Mouse (Mus musculus) liver, embryonic 15.5 days (tissue): Measurements from ENCODE around the gene Grin1. TPM values are rescaled to one million over a fixed set of nuclear protein-coding genes. Genes with fewer than 3 reads are reported as not detected.

Experiments
- ATAC-seq: fragments of 200-750 bp; cut with Nextera tagmentation; 2 replicates; pipeline ENCODE4 v1.8.0; 2017; ENCODE audit warnings: moderate number of reproducible peaks, mild to moderate bottlenecking, moderate library complexity; ENCODE audit not compliant: insufficient read depth
- H3K27ac ChIP-seq: fragments of 300-500 bp; sonication (generic); replicated peaks from 2 replicates; pipeline ENCODE4 v1.5.1; 2015; ENCODE audit warnings: mild to moderate bottlenecking, inconsistent platforms
- H3K27me3 ChIP-seq: fragments of 300-500 bp; sonication (generic); 2 replicates; pipeline ENCODE4 v1.6.1; 2015; ENCODE audit warnings: mild to moderate bottlenecking, inconsistent platforms
- H3K36me3 ChIP-seq: fragments of 300-500 bp; sonication (generic); replicated peaks from 2 replicates; pipeline ENCODE4 v1.6.1; 2015; ENCODE audit warnings: moderate library complexity, mild to moderate bottlenecking, inconsistent platforms
- H3K4me1 ChIP-seq: fragments of 300-500 bp; sonication (generic); replicated peaks from 2 replicates; pipeline ENCODE4 v1.6.1; 2015; ENCODE audit warnings: inconsistent platforms
- H3K4me2 ChIP-seq: fragments of 300-500 bp; sonication (generic); 2 replicates; pipeline ENCODE4 v1.6.1; 2015; ENCODE audit warnings: moderate library complexity, mild to moderate bottlenecking, inconsistent platforms
- H3K4me3 ChIP-seq: fragments of 300-500 bp; sonication (generic); replicated peaks from 2 replicates; pipeline ENCODE4 v1.5.1; 2015; ENCODE audit warnings: mild to moderate bottlenecking, inconsistent platforms
- H3K9ac ChIP-seq: fragments of 300-500 bp; sonication (generic); 2 replicates; pipeline ENCODE4 v1.6.1; 2015; ENCODE audit warnings: moderate library complexity, mild to moderate bottlenecking, inconsistent platforms
- H3K9me3 ChIP-seq: fragments of 300-500 bp; sonication (generic); replicated peaks from 2 replicates; pipeline ENCODE4 v1.6.1; 2016; ENCODE audit warnings: inconsistent platforms
- WGBS: fragments of 180-500 bp; shearing (Covaris S2); methylation state at CpG from one replicate; pipeline ENCODE4 v1.1.7; 2015; ENCODE audit warnings: mixed read lengths; ENCODE audit not compliant: insufficient replicate concordance; 5-methylcytosine and 5-hydroxymethylcytosine counted together
- polyA plus RNA-seq: library from polyadenylated mRNA; unstranded; fragments of >200 nt; fragmentation: Nextera tagmentation; extraction: Ambion mirVana; gene quantifications from 2 replicates; pipeline ENCODE4 v1.2.1, GENCODE M21; 2015

The Grin1 gene
- not detected in 2 replicates for polyA plus RNA-seq

DNA sequence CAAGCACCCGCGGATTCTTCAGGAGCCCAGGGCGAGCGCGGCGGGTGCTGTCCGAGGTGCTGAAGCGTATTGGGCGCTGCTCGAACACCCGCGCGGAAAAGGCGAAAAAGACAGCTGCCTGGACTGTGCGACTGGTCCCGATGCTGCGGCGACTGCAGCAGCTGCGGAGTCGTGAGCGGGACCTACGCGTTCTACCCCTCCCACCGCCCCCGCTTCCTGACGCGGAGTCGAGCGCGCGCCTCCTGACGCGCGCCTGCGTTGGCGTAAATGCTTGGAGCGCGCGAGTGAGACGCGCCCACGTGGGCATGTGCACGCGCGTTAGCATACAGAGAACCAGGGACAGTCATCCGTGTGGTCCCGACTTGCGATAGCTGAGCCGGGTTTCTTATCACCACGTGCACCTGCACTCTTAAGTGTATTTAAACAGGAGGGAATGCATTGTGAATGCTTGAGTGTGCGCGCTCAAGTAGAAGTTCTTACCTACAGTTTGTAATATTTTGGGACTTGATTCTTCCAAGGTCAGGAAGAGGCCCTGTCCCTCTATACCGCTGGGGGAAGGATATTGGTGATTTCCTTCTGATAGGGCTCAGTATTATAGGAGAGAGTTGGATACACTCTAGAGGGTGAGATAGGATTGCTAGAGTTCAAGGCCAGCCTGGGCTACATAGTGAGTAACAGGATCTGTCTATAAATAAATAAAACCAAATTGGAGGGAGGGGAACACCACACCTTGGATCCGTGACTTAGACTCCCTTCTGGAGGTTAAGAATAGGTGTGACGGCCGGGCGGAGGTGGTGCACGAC lies at the start of gene Grin1:
Gene Grin1 (minus strand): TSS at position 217 of the 803 bp plus-strand sequence.
- H3K9me3 ChIP-seq = no peaks in the 10 kb centered on the region
- 9% methylated on average over 58 of the region's 58 CpGs for WGBS
- no peak within 1 kb of the TSS for H3K27ac ChIP-seq
- H3K27me3 ChIP-seq = peaks cover 81% of the 10 kb centered on the region
- peak within 1 kb of the TSS; percentile 49 for H3K4me2 ChIP-seq
- no peaks in the 10 kb centered on the region for H3K36me3 ChIP-seq
- H3K4me3 ChIP-seq = peak within 1 kb of the TSS; percentile 25
- no peak within 1 kb of the TSS for H3K9ac ChIP-seq
- H3K4me1 ChIP-seq = peaks cover 8% of the 10 kb centered on the region
- ATAC-seq = no peak

DNA sequence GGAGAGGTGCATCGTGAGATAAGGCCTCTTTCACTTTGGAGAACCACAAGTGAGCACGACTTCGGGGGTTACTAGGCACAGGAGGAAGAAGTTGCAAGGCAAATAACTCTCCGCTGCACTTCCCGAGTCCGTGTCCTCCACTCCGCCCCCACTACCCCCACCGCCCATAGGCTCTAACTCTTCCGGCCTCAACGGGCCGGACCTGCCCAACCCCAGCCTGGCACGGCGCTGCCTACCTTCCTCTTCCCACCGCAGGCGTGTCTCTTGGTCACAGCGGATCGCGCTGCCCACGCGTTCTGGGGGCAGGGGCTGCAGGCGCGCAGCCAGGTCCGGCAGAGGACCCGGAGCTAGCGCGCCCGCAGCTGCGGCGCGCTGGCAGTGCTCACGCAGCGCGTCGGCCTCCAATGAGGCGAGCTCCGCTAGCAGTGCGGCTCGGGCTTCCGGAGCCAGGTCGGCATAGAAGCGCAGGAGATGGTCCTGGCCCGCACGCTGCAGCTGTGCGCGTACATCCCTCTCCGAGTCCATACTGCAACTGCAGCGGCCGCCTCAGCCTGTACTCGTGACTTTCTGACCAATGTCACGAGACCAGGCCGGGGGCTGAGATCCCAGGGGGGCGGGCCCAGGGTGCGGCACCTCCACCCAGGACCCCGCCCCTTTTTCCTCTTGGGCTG lies 46.2 kb upstream of the Grin1 start, which contains the start of gene Uap1l1:
Gene Uap1l1 (minus strand): TSS at position 592 of the 671 bp plus-strand sequence.
- no peaks in the 10 kb centered on the region for H3K9me3 ChIP-seq
- WGBS = under 1% methylated on average over 54 of the region's 54 CpGs
- H3K36me3 ChIP-seq = no peaks in the 10 kb centered on the region
- H3K4me3 ChIP-seq = peak within 1 kb of the TSS; percentile 66
- peak within 1 kb of the TSS; percentile 91 for H3K4me2 ChIP-seq
- peaks cover 24% of the 10 kb centered on the region for H3K27me3 ChIP-seq
- H3K4me1 ChIP-seq = peaks cover 36% of the 10 kb centered on the region
- H3K27ac ChIP-seq = peak within 1 kb of the TSS; percentile 64; the same call in 1 of the 2 replicates
- peak; percentile 64 for ATAC-seq
- H3K9ac ChIP-seq = peak within 1 kb of the TSS; percentile 53

DNA sequence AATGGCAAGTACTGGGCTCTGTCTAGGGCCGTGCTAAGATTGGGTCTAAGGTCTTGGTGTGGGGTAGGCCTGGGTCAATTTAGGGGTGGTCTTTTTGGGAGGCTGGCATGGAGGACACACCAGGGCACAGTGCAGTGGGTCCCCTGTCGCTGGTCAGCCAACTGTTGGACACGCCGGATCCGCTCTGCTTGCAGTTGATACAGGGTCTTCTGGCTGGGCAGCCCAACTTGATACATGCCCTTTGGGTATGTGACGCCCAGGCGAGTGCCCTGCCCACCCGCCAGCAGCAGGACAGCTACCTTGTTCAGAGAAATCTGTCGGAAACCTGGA lies 45.7 kb upstream of the Grin1 start:
- ATAC-seq = no peak
- Histone ChIP-seq H3K4me2 (peak overlapping the region; percentile 91), H3K36me3 (no peaks in the 10 kb centered on the region), H3K9me3 (no peaks in the 10 kb centered on the region), H3K4me1 (peaks cover 31% of the 10 kb centered on the region), H3K27me3 (peaks cover 24% of the 10 kb centered on the region), H3K27ac (no peak overlapping the region), H3K9ac (peak overlapping the region; percentile 53), H3K4me3 (peak overlapping the region; percentile 66)
- WGBS = 27% methylated on average over 9 of the region's 9 CpGs

DNA sequence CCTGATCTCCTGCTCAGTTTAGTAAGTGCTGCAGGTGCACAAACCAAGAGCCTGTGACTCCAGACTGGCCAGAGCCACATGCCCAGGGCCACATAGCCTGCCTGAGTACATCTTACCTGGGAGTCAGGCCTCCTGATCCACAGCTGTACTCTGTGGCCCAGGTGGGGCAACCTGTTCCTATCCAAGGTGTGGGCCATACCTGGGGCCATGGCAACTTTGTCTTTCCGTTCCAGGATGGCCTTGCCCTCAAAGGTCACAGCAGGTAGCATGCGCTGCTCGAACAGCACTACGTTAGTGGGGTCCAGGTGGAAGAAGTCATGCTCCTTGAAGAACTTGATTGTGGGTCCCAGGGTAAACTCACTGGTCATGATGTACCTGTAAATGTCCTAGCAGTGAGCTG lies 45.3 kb upstream of the Grin1 start:
- H3K27me3 ChIP-seq = peaks cover 24% of the 10 kb centered on the region
- peaks cover 27% of the 10 kb centered on the region for H3K4me1 ChIP-seq
- no peak for ATAC-seq
- H3K36me3 ChIP-seq = no peaks in the 10 kb centered on the region
- peak overlapping the region; percentile 66 for H3K4me3 ChIP-seq
- no peaks in the 10 kb centered on the region for H3K9me3 ChIP-seq
- no peak overlapping the region; the same call in 1 of the 2 replicates for H3K9ac ChIP-seq
- peak overlapping the region; percentile 91 for H3K4me2 ChIP-seq
- 85% methylated on average over 4 of the region's 4 CpGs for WGBS
- H3K27ac ChIP-seq = no peak overlapping the region

DNA sequence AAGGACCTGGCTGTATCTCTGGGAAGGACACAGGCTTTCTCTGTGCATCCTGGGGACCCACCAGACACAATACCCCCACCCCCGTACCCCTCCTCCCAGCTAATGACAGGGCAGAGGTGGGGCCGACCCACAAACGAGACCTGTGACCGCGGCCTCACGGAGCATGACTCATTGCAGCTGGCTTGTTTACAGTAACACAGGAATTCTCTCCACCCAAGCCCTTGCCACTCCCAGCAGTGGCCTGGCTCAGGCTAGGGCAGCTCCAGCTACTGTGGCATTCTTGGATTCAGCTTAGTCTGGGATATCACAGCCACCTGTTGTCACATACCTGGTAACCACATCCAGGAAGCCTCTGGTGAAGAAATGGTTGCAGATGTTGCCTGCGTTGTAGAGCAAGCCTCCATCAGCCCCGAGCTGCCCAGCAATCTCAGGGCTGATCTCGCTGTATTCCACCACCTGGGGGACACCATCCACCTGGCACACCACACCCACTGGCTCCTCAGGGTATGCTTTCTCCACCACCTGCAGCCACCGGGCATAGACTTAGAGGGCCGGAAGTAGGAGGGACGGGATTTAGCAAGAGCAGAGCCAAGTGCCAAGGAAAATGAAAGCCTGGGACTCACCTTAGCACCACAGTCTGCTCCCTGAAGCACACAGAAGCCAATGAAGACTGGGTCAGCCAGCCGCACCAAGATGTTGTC lies 44.6 kb upstream of the Grin1 start:
- Histone ChIP-seq H3K27me3 (peaks cover 24% of the 10 kb centered on the region), H3K27ac (no peak overlapping the region)

DNA sequence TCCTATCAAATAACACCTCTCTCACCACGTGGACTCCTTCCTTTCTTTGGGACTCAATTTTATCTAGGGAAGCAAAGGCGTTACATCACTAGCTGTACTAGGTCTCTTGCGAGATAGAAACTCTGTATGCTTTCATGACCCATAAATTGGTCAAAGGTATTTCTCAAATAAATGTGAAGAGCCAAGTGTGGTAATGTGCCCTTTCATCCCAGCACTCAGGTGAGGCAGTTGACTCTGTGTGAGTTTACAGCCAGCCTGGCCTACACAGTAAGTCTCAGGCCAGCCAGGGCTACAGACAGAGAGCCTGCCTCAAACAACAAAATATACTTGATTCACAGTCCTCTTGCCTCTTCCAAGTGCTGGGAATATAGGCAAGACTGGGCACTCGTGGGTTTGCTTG lies 40.9 kb upstream of the Grin1 start:
- H3K4me2 ChIP-seq = no peak overlapping the region
- H3K9ac ChIP-seq = no peak overlapping the region
- H3K36me3 ChIP-seq = no peaks in the 10 kb centered on the region
- peaks cover 11% of the 10 kb centered on the region for H3K27me3 ChIP-seq
- H3K27ac ChIP-seq = no peak overlapping the region
- no peak for ATAC-seq
- peaks cover 36% of the 10 kb centered on the region for H3K4me1 ChIP-seq
- no peak overlapping the region for H3K4me3 ChIP-seq
- no peaks in the 10 kb centered on the region for H3K9me3 ChIP-seq
- WGBS = 50% methylated on average over 4 of the region's 4 CpGs

More for the DNA sequence above, 44.6 kb upstream of the Grin1 start:
- H3K36me3 ChIP-seq = no peaks in the 10 kb centered on the region
- H3K9me3 ChIP-seq = no peaks in the 10 kb centered on the region
- H3K4me3 ChIP-seq = no peak overlapping the region
- H3K9ac ChIP-seq = no peak overlapping the region
- no peak overlapping the region for H3K4me2 ChIP-seq
- peaks cover 24% of the 10 kb centered on the region for H3K4me1 ChIP-seq
- no peak for ATAC-seq
- WGBS = 64% methylated on average over 13 of the region's 13 CpGs

DNA sequence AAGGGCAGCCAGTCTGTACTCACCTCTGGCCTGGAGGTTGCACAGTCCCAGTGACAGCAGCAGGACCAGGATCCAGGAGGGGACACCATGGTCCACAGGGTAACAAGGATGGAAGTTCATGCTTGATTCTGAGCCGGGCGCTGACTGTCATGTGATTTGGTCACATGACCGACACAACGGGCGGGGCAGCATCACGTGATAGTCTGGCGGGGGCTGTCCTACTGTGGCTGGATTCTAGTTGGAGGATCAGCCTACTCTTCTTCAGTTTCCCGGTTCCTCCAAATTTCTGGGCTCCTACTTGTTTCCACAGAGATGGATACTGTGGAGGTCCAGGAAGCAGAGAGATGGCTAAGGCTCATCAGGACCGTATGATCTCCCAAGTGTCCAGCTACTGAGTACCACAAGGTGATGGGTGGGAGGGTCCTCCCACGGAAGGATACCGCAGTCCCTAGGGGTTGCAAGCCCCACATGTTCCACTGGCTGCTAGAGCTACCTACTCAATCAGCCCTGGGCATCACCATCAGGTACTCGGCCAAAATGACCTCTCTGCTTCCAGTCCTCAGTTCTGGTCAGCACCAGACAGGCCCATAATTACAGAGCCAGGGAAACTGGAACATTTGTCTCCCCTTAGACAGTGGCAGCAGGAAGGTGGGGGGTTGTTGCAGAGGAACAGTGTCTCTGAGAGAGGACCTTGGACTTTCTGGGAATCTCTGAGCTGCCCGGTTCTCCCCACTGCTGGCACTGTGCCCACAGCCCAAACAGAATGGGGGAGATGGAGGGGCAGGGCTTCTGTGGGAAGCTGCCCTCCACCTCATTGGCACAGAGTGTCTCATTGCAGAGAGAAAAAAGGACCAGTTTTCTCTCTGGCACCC lies 37.5 kb upstream of the Grin1 start, which contains the start of gene Dpp7:
Gene Dpp7 (minus strand): TSS at position 152 of the 872 bp plus-strand sequence.
- Histone ChIP-seq H3K4me1 (peaks cover 24% of the 10 kb centered on the region), H3K27ac (0 out of 2 replicates have a peak within 1 kb of the TSS, but pooled peaks have one; percentile 8), H3K9ac (peak within 1 kb of the TSS; percentile 36), H3K27me3 (no peaks in the 10 kb centered on the region), H3K36me3 (peaks cover 15% of the 10 kb centered on the region), H3K4me3 (peak within 1 kb of the TSS; percentile 60), H3K4me2 (peak within 1 kb of the TSS; percentile 82), H3K9me3 (no peaks in the 10 kb centered on the region)
- ATAC-seq = peak; percentile 70
- WGBS = 5% methylated on average over 13 of the region's 13 CpGs

DNA sequence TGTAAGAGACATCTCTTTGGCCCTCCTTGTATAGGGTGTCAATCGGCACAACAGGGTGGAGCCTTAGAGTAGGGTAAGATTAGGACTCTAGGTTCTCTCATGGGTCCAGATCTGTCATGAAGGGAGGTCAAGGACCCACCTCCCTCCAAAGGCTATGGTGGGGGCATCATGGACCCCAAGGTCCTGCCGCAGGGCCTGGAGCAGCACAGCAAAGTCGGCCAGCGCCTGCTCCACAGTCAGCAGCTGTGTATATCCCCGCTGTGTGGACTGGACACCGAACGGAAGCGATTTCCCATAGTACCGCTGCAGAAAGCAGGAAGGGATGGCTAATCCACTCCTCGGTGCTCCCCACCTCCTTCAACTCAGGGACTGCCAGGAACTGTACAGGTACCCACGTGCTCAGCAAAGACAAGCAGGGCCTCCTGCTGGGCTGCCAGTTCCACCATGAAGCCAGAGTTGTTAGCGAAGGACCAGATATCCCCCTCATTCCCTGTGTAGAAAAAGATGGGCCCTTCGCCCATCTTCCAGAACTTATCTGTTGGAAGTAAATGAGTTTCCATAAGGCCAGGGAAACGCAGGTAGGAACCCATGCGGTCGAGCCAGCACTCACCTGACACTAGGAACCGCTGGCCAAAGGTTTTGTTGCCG lies 36.6 kb upstream of the Grin1 start:
- Histone ChIP-seq H3K9ac (peak overlapping the region; percentile 36), H3K4me3 (peak overlapping the region; percentile 60), H3K9me3 (no peaks in the 10 kb centered on the region), H3K36me3 (peaks cover 24% of the 10 kb centered on the region), H3K27ac (no peak overlapping the region), H3K4me2 (peak overlapping the region; percentile 82), H3K4me1 (peaks cover 24% of the 10 kb centered on the region), H3K27me3 (no peaks in the 10 kb centered on the region)
- 34% methylated on average over 18 of the region's 18 CpGs for WGBS
- 0 out of 2 replicates have a peak, but pooled peaks have one; percentile 14 for ATAC-seq

DNA sequence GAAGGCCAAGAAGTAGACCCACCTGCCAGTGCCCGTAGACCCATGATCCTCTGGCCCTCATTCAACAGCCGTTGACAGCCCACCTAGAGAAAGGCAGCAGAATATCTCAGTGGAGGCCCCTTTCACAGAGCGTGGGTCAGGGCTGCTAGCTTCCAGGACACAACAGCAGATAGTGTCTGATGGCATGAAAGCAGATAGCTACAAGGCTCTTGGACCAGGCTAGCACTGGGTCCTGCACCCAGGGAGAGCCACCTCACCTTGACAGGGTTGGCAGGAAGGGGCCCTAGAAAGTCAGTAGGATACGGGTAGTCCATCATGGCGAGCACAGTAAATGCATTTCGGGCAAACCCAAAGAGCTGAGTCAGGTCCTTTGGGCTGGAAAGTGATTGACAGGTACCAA lies 35.2 kb upstream of the Grin1 start:
- Histone ChIP-seq H3K4me1 (peaks cover 24% of the 10 kb centered on the region), H3K27me3 (no peaks in the 10 kb centered on the region), H3K9ac (no peak overlapping the region), H3K27ac (no peak overlapping the region), H3K4me2 (no peak overlapping the region), H3K4me3 (no peak overlapping the region), H3K36me3 (peaks cover 38% of the 10 kb centered on the region), H3K9me3 (no peaks in the 10 kb centered on the region)
- WGBS = 73% methylated on average over 6 of the region's 6 CpGs
- ATAC-seq = no peak

DNA sequence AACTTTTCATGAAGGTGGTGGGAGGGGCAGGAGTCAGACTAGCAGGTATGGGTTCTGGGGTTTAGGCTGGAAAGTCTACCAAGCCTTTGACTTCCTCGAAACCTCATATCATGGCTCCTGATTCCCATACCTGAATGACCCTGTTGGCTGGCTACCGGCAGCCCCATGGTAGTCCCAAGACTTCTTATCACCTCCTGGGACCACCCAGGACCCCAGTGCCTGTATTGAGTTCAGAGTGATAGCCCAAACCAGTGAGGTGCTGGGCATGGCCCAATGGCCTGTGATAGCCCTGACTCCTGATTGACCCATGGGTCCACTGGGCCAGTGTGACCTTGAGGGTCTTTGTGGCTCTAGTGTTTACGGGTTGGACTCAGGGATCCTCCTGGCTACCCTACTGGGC lies 31.7 kb upstream of the Grin1 start:
- Histone ChIP-seq H3K9me3 (no peaks in the 10 kb centered on the region), H3K36me3 (peaks cover 71% of the 10 kb centered on the region), H3K4me3 (no peak overlapping the region), H3K27ac (no peak overlapping the region), H3K27me3 (no peaks in the 10 kb centered on the region), H3K9ac (no peak overlapping the region), H3K4me1 (peaks cover 11% of the 10 kb centered on the region), H3K4me2 (no peak overlapping the region)
- WGBS = 84% methylated on average over 3 of the region's 3 CpGs
- no peak for ATAC-seq
